Mouse (Mus musculus): ENCODE measurements around the gene Clec10a.

Gene Clec10a

DNA sequence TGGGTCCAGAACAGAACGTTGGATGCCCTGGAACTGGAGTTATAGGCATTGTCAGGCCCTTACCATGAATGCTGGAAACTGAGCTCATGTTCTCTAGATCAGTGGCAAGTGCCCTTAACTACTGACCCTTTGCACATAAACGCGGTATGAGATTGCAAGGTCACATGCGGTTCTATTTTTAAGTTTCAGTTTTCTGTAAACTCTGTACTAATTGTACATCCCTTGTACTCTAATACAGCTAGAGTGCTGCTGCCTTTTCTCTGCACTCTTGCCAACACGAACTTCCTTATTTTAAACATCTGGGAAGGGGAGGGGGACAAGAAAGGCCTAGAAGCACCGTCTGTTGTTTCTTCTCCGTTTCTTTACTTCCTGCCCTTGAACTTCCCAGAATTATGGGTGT, 29.1 kb downstream of the Clec10a start:
- DNase-seq (ENCODE audit: low spot score): no peak

DNA sequence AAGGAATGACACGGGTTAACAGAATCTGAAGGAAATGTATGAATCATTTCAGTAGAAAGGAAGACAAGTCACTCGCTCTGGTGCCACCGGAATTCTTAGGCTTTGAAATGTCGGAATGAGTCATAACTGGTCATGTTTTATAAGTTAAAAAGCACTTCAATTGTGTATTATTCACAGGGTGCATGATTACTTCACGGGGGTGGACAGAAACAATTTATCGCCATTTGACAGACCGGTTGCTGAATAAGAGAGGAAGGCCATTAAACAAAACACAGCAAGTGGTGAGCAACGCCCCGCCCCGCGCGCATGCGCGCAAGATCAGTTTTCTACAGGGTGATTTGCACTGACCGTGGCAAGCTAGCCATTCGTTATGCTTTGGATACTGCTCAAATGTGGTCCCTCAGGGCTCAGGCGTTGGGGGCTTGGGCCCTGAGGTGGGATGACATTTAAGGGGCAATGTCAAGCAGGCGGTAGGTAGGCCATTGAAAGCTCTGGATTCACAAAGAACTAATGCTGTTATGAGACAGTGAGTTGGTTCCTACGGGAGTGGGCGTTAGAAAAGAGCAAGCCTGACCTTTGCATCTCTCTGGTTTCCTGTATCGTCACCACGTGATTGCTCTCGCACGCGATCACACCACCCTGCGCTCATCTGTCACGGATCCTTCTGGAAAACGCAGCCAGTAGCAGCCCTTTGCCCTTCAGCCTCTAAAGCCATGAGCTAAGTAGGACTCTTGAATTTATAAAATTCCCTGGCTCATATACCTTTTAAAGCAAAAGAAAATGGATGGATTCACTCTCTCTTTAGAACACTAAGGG, 33.5 kb downstream of the Clec10a start:
- no peak for DNase-seq (ENCODE audit: low spot score)

DNA sequence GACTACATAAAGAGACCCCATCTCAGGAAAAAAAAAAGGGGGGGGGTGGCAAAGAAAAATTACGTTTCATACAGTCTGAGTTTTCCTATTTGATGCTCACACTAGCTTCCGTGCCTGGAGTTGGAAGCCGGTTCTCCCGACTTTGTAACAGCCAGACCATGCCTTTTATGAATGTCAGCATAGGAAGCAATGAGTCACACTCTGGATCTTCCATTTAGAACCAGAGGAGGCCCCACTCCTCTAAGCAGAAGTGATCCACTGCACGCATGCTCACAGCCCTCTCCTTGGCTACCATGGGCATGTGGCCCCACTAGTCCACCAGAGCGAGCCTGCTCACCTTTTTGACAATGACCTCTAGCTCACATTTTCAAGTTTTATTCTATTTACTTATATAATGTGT, 35.2 kb downstream of the Clec10a start:
- DNase-seq (ENCODE audit: low spot score): no peak

DNA sequence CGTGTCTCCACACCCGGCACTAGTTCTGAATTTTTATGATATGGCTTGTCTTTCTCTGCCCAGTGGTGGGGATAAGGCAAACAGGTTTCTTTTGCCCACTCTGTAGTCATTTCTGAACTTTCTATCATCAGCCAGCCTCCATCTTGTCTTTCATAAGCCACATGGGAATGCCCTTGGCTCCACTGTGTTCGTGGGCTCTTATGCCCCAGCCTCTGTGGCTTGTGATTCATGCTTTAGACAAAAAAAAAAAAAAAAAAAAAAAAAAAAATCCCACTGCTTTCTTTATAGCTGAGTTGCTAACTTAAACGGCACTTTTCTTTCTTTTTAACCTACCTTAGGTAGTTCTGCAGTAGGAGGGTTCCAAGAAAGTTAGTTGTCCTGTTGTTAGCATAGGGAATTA, 36.2 kb downstream of the Clec10a start:
- no peak for DNase-seq (ENCODE audit: low spot score)

DNA sequence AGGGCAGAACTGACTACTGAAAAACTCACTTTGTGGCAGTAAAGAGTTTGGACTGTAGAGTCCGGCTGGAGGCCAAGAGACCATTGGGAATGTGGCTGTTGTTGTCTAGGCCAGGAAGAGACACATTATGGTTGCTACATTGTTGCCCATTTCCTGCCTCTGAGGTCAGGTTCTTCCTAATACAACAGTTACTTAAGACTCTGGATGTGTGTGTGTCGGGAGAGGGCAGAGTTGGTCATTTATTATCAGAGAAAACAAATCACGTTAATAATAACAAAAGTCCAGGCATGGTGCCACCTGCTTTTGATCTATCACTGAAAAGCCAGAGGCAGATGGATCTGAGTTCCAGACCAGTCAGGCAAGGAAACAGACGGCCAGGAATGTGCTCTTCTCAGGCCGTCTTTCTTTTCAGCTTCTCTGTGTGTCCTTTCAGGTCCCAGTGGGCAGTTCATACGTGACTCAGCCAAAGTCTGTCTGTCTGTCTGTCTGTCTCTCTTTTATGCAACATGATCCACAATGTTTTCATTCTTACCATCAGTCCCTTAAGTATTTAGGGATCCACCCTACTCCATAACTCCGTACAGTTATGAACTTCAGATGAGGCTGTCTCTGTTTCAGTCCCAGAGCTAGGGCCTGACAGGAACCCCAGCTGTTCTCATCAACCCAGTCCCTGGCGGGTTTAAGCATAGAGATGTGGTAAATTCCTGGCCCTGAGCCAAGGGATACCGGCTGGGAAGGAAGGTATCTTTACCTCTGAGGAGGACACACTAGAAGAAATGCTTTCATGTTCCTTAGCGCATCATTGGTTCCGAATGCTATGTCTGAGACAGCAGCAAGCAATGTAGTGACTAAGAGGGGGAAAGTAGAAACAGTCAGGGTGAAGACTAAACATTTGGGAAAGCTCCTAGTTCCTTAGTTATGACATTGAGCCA, 37.6 kb downstream of the Clec10a start:
- no peak for DNase-seq (ENCODE audit: low spot score)

DNA sequence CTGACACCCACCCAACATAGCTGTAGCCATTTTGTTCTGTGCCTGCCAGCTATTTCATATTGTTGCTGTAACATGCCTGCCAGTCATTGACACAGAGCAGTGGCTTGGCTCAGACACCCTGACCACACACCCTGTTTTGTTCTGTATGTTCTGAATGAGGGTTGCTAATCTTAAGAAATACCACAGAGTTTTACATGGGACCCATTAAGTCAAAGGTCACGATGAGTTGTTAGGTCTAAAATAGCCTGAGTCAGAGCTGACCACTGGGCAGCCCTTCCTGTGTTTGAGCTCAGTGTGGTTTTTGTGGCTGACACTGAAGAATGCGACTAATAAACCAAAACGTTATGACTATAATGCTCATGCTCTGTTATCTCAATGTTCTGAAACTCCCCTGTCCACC, 42.3 kb downstream of the Clec10a start:
- DNase-seq (ENCODE audit: low spot score): no peak

DNA sequence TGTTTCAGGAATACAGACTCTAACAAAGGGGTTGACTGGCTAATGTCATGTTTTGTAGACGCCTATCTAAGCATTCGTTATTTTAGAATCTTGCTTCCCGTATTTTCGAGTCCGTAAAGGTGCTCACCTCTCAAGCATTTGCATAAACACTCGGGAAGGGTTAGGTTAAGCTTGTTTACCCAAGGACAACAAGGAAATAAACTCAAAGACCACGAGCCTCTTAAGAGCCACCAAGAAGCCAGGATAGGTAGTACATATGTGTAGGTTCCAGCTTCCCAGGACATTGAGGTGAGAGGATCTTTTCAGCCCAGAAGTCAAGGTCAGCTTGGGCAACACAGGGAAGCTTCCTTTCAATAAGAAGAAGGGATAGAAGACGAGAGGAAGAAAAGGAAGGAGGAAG, 43.1 kb downstream of the Clec10a start:
- no peak for DNase-seq (ENCODE audit: low spot score)

DNA sequence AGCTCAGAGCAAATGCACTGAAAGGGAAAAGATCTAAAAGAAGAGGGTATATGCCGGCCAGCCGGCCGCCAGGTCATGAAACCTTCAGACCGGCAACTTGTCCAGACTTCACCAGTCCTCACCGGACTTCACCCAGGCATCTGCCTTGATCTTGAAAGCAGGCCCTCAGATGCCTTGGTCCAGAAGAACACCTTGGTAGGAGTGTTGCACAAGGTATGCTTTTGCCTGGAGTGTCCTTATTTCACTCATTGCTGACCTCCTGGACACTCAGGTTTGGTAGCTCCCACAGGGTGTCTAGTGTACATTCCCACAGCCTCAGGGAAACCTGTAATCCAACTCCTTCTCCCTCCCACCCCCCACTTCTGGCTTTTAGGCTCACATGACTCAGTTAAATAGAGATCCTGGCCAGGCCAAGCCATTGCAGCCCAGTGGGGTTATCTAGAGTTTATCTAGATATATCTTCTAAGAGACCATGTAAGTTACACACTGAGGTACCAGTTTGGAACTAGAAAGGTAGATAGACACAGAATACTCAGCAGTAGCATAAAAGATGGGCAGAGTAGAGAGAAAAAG, 44.1 kb downstream of the Clec10a start:
- DNase-seq (ENCODE audit: low spot score): no peak

DNA sequence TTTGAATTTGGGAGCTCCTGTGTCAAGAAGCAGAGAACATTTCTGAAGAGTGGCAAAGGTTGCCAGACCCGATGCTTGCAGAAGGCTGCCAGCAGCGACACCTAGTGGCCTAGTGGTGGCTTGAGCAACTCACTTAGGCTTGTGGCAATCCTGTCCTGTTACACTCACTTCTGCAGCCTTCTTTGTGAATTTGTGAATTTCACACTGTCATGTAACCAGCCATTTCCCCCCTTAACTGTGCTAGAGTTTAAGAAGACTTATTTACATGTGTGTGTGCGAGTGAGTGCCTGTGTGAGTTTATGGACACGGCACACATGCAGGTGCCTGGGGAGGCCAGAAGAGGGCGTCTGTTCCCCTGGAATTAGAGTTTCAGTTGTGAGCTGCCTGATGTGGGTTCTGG, 45.7 kb downstream of the Clec10a start:
- DNase-seq (ENCODE audit: low spot score): peak; percentile 90

DNA sequence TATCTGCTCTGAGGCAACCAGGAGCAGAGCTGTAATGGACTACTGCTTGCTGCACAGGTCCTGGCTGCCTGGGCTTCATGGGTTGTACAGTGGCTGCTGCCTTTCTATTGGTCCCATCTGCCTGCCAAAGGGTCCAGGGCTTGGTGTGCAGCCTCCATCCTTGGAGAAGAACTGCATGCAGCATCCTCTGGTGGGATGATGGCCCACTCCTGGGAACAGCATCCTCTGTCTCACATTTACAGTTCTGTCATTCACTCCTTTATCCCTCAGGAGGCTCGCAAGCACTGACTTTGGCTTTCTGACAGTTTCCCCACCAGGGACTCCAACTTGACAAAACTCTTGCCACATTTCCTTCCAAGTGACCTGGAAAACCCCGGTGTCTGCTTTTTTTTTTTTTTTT, 50.8 kb downstream of the Clec10a start:
- DNase-seq (ENCODE audit: low spot score): no peak

DNA sequence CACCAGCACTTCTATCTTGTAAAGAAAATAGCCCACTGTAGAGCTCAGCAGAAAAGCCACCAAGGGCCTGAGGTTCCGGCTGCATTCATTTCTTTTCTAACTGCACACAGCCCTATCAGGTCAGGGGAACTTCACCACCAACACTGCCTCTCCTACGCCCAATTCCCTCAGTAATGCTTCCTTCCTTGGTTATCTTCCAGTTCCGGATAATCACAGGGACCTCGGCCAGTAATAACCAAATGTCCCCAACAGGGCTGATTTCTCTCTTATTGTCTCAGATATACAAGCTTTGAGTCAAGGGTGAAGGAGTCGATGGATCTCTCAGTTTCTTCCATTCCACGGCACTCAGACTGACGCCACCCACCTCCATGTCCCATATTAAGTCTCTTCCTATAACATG, 51.3 kb downstream of the Clec10a start:
- no peak for DNase-seq (ENCODE audit: low spot score)

DNA sequence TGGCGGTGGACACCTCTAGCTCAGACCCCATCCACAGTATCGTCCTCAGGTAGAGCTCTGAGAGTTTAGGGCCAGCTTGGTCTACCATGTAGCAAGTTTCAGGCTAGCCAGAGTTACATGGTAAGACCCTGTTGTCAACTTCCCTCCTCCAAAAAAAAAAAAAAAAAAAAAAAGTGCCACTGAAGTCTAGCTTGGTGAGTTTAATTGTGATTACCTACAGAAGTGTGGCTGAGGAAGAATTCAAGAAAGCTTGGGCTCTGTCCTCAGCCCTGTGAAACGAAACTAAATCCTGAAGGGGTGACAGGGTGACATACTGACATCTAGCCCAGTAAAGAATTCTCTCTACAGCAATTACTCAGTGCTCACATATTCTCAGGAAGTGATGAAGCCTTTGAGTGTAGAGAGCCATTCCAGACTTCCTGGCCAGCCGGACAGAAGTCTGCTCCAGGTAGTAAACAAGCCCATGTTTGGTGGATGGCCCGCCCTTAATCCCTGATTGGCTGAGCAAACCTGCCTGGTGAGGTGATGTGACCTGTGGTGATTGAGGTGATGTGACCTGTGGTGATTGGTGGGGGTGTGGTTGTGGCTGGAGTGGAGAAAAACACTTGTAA, 52.9 kb downstream of the Clec10a start:
- no peak for DNase-seq (ENCODE audit: low spot score)

DNA sequence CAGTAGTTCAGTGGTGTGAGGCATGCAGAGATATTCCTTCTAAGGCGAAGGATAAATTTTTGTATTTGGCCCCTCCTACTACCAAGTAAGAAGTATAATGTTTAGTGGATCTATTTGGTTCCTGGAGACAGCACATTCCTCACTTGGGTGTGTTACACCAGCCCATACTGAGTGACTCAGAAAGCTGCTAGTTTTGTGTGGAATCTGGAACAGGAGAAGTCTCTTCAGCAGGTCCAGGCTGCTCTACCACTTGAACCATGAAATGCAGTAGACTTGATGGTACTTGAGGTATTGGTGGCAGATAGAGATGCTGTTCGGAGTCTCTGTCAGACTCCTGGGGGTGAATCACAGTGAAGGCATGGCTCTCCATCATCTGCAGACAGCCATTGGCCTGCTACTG, 54.7 kb downstream of the Clec10a start:
- DNase-seq (ENCODE audit: low spot score): no peak

DNA sequence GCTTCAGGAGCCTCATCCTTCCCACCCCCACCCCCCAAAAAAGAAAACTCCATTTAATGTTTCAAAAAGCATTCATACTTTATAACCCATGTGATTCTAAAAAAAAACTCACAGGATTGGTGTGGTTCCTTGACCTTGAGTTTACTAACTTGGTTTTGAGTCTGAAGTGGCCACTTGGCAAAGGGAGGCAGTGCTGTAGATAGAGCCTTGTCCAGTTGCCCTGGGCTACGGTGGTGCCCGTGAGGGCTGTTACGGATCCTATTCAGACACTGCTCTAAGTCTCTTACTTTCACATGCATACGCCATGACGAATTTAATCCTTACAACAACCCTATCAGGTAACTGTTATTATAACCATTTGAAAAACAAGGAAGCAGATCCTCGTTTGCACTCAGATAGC, 56.0 kb downstream of the Clec10a start:
- no peak for DNase-seq (ENCODE audit: low spot score)

DNA sequence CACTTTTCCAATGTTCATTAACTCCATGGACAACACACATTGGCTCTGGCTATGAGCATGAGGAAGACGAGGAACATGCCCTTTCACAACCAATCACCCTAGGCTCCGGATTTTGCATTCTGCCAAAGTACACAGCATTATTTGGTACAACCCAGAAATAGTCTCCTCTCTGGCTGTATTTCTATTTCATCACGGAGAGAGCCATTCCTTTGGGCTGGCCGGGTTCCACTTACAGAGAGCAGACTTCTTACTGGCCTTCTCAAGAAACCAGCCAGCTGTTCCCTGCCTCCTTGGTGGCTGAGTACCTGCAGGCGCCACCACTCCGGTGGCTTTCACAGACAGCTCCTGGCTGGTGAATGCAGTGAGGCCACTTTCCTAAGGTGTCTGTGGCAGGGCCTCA, 56.4 kb downstream of the Clec10a start, which contains the start of gene Slc16a11:
Gene Slc16a11, plus strand, starts transcription at position 330 of the 400 bp plus-strand sequence.
- no peak for DNase-seq (ENCODE audit: low spot score)

DNA sequence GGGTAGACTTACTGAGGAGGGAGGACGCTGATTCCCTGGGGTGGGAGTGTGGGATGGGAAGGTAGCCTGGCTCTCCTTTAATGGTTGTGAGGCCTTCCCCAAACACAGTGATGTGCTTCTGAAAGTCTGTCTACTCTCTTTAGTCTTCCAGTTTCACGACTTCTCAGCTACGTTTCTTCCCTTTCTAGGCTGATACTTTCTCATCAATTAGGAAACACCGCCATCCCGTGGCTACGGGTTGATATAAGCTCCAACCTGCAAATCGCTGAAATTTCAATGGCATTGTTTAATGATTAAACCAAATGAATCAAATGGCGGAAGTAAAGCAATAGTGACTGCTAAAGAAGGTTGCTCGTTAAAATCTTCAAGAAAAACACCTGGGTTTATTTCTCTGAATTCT, 56.9 kb downstream of the Clec10a start:
- DNase-seq (ENCODE audit: low spot score): peak; percentile 75

DNA sequence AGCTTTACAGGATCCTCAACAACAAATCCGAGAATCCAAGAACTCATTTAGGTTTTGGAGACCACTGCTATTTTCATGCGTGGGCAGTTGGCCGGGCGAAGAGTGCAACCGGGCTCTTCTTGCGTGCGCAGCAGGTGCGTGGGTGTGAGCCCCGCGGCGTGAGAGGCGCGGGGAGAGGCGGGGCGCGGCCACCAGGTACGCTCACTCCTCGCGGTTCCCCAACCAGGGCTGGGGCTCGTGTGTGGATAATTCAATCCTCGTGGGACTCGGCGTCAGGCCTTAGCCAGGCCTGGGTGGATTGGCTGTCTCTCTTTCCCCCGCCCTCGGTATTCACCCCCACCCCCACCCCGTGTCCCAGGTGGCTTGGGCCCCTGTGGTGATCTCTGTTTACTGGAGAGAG, 57.7 kb downstream of the Clec10a start:
- DNase-seq (ENCODE audit: low spot score): no peak

DNA sequence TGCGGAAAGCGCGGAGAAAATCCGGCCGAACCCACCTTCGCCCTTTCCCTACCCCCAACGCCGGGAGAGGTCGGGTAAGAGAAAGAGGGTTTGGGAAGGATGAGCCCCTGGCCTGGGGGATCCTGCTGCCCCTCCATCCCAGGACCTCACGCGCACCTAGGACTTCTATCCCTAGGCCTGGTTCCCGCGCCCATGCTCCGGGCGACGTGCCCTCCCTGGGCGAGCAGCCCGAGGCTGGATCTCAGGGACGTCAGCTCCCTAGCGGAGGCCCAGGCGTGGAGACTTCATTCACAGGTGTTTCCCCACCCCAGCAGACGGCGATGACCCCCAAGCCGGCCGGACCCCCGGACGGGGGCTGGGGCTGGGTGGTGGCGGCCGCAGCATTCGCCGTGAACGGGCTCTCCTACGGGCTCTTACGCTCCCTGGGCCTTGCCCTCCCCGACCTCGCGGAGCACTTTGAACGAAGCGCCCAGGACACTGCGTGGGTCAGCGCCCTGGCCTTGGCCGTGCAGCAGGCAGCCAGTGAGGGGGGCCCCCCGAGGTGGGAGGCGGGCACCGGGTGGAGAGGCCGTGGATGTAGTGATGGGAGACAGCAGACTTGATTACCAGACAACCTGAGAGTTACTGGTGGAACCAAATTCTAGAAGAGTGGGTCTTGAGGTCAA, 58.3 kb downstream of the Clec10a start:
- DNase-seq (ENCODE audit: low spot score): no peak

DNA sequence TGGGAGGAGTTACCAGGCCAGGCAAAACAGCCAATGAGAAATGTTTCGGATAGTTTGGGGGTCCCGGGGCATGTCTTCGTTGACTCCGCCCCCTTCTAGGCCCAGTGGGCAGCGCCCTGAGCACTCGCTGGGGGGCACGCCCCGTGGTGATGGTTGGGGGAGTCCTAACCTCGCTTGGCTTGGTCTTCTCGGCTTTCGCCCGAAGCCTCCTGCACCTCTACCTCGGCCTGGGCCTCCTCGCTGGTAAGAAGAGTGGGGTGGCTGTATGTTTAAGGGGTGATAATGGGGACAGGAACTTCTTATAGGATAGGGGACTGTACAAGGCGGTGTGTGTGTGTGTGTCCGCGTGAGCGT, 58.8 kb downstream of the Clec10a start:
- no peak for DNase-seq (ENCODE audit: low spot score)

DNA sequence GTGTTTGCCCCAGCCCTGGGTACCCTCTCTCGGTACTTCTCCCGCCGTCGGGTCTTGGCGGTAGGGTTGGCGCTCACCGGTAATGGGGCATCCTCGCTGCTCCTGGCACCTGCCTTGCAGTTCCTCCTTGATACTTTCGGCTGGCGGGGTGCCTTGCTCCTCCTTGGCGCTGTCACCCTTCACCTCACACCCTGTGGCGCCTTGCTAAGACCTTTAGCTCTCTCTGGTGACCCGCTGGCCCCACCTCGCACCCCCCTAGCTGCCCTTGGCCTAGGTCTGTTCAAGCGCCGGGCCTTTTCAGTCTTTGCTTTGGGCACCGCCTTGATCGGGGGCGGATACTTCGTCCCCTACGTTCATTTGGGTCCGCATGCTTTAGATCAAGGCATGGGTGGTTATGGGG, 59.3 kb downstream of the Clec10a start:
- DNase-seq (ENCODE audit: low spot score): no peak

DNA sequence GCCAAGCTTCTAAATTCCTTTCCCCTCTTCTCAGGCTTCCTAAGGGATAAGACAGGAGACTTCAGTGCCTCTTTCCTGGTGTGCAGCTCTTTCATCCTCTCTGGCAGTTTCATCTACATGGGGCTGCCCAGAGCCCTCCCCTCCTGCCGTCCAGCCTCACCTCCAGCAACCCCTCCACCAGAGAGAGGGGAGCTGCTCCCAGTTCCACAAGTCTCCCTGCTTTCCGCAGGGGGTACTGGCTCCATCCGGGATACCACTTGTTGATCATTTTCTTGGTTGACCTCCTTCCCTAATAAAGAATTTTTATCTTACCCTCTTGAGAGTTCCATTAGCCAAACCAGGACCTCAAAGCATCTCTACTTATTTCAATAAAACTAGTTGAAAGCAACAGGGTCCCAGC, 60.1 kb downstream of the Clec10a start:
- no peak for DNase-seq (ENCODE audit: low spot score)

DNA sequence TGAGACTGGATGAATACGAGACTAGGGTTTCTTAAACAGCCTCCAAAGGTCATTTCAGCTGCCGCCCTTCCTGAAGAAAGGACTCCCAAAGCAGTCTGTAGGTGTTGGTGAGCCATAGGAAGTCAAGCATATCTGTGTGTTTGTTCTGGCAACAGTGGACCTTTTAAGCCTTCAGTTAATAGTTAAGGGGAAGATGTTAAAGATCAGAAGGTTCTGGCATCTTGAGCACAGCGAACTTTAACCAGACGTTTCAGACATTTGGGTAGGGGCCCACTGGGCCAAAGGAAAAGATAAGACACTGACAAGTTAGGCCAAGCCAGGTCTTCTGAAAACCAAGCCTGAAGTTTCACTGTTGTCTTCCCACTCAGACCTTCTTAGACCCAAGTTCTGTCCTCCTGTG, 62.0 kb downstream of the Clec10a start:
- DNase-seq (ENCODE audit: low spot score): no peak
